Mouse (Mus musculus) heart, postnatal 36 days (tissue): ENCODE measurements around the gene Enpep. TPM values are rescaled to one million over a fixed set of nuclear protein-coding genes. Genes with fewer than 3 reads are reported as not detected.
A peak's percentile ranks its signal among the peaks of the same experiment; 100 is the strongest.

Experiments
- DNase-seq, 2 experiments: peaks; one replicate each; pipeline ENCODE4 v3.0.0; 2021 to 2022
- intact Hi-C: fragments of 180-260 bp; cut with DNase I; formaldehyde crosslinking; loops from one replicate; pipeline ENCODE4 v1.15.1; 2025
- total RNA-seq, 2 experiments: library from RNA; stranded (reverse); gene quantifications; 2 replicates each; pipeline ENCODE4 v1.2.3; 2021

Enpep gene
- total RNA-seq, 2 experiments from 2014 or later: 6.3 to 7.8 TPM

GRCm38 (mm10) chr3:129313671-129314415 lies 18.7 kb downstream of the Enpep start:
- intact Hi-C loops: no loop called here
- DNase-seq: no peak

DNA sequence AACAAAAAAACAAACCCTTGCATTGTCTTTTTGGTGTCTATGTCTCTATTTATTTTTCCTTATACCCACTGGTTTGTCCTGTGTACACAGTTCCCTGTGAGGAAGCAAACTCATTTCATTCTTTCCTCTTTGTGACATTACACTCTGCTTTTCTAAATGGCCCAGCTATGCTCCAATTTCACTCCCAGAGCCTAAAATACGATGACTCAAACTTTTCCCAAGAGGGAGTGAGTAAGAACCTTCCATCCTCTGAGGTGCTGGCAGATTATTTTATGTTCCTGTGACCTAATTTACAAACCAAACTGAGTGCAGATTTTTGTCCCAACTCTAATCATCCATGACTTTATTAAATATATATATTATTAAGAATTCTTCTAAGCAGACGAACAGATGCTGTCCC lies 19.3 kb downstream of the Enpep start:
- no peak for DNase-seq
- intact Hi-C loops: no loop called here

DNA sequence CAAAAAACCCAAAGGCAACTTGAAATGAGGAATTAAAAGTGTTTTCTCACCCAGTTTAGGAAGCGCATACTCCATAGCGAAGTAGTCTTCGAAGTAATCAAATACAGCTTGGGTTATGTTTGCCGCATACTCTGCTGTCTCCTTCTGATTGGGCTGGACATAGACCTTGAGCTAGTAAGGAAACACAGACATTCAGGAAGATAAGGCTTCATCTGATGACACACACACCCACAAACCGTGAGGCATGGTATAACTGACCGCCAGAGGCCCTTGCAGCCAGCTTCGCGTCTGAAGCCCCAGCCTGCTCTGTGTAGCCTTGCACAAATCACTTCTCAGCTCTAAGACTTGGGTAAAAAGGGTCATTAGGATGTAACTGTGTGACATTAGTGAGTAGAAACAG lies 20.0 kb downstream of the Enpep start:
- no peak for DNase-seq
- intact Hi-C loops: no loop called here

- DNase-seq: peak; percentile 18 to 47
- intact Hi-C loops: no loop called here
These were observed 20.6 kb downstream of the Enpep start for GRCm38 (mm10) chr3:129311951-129312350.

DNA sequence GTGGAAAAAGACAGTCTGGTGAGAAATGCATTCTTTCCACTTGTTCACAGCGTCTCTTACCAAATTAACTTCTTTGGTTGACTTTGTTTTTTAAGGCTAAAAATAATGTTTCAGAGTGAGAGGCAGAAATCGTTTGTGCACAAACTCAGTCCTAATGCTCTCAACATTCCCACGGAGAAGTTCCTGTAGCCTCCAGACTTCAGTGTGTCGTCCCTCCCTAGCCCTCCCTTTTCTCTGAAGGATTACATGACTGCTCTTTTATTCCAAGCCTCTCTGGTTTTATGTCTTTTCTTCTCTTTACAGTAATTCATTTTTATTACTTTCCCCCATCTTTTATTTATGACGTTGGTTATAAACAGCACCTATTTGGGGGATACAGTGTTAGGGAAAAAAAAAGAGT lies 22.6 kb downstream of the Enpep start:
- intact Hi-C loops: loop anchor here (5.0 kb wide), 1 partner anchor 322 kb away; no protein-coding TSS in a partner anchor
- no peak for DNase-seq

- DNase-seq: no peak
- intact Hi-C loops: loop anchor here (1.0 to 5.0 kb wide), 3 partner anchors 113 to 378 kb away; no protein-coding TSS in a partner anchor
These were observed 23.6 kb downstream of the Enpep start for GRCm38 (mm10) chr3:129308876-129309275.

GRCm38 (mm10) chr3:129308102-129308752 lies 24.3 kb downstream of the Enpep start:
- no peak for DNase-seq

GRCm38 (mm10) chr3:129303941-129304340 lies 28.6 kb downstream of the Enpep start:
- intact Hi-C loops: loop anchor here (1.0 to 5.0 kb wide), 4 partner anchors 118 to 773 kb away; partner anchors contain the start of gene Elovl6
- peak in 1 of 2 experiments; percentile 27 for DNase-seq

More at GRCm38 (mm10) chr3:129308102-129308752, 24.3 kb downstream of the Enpep start:
- intact Hi-C loops: loop anchor here (1.0 to 5.0 kb wide), 3 partner anchors 114 to 379 kb away; no protein-coding TSS in a partner anchor

GRCm38 (mm10) chr3:129299874-129300273 lies 32.6 kb downstream of the Enpep start:
- DNase-seq: no peak
- intact Hi-C loops: loop anchor here (2.0 to 5.0 kb wide), 3 partner anchors 232 to 777 kb away; partner anchors contain the start of gene Elovl6

DNA sequence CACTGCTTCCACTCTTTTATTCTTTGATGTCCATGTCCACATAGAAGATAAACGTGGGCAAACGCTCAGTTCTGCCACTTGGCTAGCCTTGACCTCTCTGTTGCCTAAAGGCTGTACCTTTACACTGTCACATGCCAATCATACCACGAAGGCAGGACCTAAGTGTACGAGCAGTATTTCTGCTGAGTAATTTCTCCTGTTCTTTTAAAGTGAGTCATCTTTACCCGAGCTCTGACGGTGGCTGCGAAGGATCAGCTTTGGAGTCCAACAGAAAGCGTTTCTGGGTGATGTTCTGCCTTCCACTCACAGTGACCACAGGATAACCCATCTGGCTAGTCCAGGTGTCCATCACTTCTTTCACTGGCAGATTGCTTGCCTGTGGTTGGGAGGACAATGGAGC lies 33.9 kb downstream of the Enpep start:
- intact Hi-C loops: no loop called here
- no peak for DNase-seq

- no peak for DNase-seq
- intact Hi-C loops: no loop called here
These were observed 35.5 kb downstream of the Enpep start for GRCm38 (mm10) chr3:129296994-129297393.

DNA sequence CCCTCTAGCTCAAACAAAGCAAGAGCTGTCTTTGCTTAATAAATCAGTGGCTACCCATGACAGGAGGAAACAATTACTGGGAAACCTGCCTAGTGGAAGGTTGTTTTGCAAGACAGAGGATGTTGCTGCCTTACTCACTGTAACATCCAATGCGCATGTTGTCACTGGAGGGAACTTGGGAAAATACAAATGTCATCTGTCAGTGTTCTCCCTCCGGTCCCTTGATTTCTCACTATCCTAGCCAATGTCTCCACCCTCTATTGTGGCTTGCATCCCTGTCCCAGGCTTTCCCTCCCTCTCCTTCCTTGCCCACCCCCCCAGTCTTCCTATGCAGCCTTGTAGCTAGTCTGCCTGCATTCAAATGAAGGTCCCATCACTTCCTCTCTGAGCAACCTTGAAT lies 36.6 kb downstream of the Enpep start:
- no peak for DNase-seq
- intact Hi-C loops: no loop called here

DNA sequence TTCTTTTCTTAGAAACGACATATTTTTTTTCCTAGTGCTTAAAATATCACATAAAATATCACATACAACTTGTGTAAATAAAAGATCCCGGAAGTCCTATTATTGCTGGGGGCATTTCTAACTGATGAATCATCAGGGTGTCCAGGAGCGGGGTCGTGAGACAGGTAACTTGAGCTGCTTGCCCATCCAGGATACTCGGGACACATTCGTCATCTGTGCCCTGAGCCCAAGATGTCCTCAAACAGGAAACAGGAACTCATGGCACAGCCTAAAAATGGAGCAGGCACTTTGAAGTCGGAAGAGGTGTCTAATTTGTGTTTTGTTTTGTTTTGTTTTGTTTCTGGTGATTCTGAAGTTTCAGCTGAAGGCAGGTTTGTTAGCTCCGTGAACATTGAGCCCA lies 43.0 kb downstream of the Enpep start:
- intact Hi-C loops: no loop called here
- no peak for DNase-seq

GRCm38 (mm10) chr3:129287140-129287539 lies 45.4 kb downstream of the Enpep start:
- DNase-seq: no peak
- intact Hi-C loops: no loop called here

DNA sequence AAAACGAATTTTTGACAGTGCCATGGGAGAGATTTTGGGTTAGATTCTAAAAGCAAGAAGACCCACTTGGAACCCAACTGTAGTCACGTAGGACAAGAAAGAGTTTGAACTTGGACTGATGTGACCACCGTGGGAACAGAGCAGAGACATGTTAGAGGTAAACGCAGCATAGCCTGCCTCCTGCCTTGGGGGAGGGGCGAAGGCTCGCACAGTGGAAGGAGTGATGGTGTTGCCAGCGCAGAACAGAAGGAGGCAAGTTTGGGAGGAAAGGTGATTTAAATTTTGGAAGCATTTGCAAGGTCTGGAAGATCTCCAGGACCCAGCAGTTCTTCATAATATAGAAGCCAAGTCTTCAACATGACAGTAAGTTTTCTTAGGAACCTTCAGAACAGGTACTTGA lies 46.1 kb downstream of the Enpep start:
- no peak for DNase-seq
- intact Hi-C loops: no loop called here

DNA sequence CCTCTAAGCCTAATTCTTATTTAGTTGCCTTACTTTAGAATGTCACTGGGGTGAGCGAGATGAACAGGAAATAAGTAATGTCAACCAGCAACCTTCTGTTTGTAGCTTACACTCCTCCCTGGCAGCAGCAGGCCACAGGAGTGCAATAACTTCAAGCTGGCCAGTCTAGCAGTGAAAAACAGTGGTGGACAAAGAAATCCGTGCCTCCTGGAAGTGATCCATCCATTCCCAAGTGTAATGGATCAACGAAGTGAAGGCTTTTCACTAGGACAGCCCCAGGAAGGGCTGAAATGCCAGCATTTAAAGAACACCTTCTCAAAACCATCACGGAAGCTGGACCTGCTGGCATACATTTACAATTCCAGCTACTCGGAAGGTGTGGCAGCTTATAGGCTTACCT lies 48.2 kb downstream of the Enpep start:
- DNase-seq: no peak
- intact Hi-C loops: no loop called here

DNA sequence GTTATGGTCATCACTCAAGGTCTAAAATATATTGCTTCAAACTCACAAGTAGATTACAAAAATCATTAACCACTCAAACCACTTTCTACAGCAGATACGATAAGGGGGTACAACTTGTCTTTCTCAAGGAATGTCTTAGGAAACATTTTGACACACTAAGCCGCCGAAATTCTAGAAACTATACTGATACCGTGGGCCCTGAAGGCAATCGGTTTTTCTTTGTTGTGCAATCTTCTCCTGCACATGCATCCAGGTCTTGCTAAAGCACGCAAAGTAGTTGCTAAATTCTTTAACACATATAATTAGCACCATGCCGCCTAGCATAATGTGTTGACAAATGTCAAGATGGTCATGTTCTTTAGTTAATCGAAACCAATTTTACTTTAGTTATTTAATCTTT lies 53.1 kb downstream of the Enpep start:
- intact Hi-C loops: no loop called here
- DNase-seq: no peak

DNA sequence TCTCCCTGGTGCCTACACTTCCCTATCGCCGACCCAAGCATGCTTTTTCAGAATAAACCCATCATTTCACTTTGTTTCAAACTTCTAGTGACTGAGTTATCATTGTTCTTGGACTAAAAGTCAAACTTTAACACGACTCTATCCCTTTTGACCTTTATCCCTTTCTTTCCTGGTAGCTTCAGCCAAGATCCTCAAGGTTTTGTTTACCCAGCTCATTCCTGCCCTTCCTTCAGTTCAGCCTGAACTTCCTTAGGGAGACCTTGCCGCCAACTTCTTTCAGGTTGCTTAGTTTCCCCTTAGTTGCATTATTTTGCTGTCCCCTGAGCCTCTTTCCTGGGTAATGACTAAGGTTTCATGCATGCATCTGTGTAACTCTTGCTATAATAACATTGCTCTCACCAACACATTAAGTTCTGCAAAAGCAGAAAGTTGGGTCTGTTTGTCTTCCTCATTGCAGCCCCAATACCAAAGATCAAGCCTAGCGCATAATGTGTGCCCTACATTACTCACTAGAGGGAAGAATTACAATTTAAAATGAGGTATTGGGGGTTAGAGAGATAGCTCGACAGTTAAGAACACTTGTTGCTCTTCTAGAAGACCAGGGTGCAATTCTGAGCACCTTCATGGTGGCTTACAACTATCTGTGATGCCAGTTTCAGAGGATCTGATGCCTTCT lies 59.2 kb downstream of the Enpep start:
- no peak for DNase-seq

GRCm38 (mm10) chr3:129270044-129270443 lies 62.5 kb downstream of the Enpep start:
- intact Hi-C loops: no loop called here
- no peak for DNase-seq

More for the DNA sequence above, 59.2 kb downstream of the Enpep start:
- intact Hi-C loops: no loop called here

DNA sequence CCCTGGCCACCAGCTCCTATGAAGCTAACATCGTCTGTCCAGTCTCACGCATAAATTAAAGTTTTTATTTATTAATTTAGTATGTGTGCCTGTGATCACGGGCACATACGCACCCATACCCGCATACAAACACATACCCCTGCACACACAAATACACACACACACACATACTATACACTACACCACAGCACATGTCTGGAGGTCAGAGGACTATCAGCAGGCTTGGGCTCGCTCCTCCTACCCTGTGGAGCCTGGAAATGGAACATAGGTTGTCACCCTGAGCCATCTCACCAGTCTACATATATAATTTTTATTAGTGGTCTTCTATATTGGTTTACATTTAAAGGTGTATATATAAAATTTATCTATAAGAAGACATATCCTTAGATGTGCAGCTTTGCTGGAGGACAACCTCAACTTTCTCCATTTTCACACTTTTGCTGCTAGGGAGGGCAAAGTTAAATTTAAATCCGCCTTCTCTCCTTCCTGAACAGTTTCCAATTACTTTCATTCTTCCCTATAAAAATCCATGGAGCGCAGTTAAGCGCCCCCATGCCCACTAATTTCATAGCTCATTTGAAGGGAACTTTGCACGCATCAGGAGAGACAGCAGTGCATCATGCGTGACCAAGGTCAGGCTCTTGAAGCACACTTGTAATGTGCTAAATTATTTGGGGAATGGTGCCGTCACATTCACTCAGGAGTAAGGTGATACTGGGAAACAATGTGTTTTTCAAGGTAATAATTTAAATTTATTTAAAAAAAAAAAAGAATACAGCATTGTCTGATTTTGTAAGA lies 63.4 kb downstream of the Enpep start:
- no peak for DNase-seq
- intact Hi-C loops: no loop called here
